Comparison of ENCODE assay signal across 10 mouse cellular contexts in genomic region chr11:76810706-76811495, GRCm38 (mm10). TPM values are rescaled to one million over a fixed set of nuclear protein-coding genes. Genes with fewer than 3 reads are reported as not detected.
DNase-seq lines count a peak whose midpoint lies in the region; ATAC-seq and TF ChIP-seq lines count a peak whose summit lies in the region.
"Had no signal": no experiment of that assay in that cellular context is flagged by ENCODE, and none has a peak within 500 bp of the region (broad histone marks: within the 10 kb centered on the region; RNA-seq: fewer than 3 reads in every experiment).

No protein-coding gene starts in this region.

- peak; percentile 73 for TF ChIP-seq CTCF in heart, adult 2 months (IDR thresholded peaks at IDR 0.05)
- TF ChIP-seq CTCF in midbrain, postnatal 0 days (IDR thresholded peaks at IDR 0.05), result peak; percentile 52

- H3K4me2 ChIP-seq in midbrain, postnatal 0 days (ENCODE audit: low read depth, low read length, poor library complexity, severe bottlenecking), result no peak overlapping the region
- no peak overlapping the region for H3K4me2 ChIP-seq in midbrain, embryonic 15.5 days
- H3K4me2 ChIP-seq: liver, embryonic 13.5 days had no signal

- peak in 1 of 2 experiments; percentile 36 for DNase-seq in heart, adult 2 months
- DNase-seq in heart, adult 8-10 months (ENCODE audit: low spot score), result no peak
- peak; percentile 8 for DNase-seq in midbrain, postnatal 0 days (ENCODE audit: low spot score)
- DNase-seq in brain, adult 2 months (ENCODE audit: low read depth, low spot score), result peak; percentile 60
- DNase-seq in lung, postnatal 25 days (ENCODE audit: low spot score), result peak; percentile 15
- no peak for DNase-seq in cerebellum, adult 8-10 months
- no peak for DNase-seq in ovary, postnatal 14 days (ENCODE audit: low spot score)
- DNase-seq: liver, embryonic 13.5 days had no signal

- intact Hi-C loops in heart, adult 2 months (cut with DNase I), result loop anchor here (1.0 kb wide), 1 partner anchor 83 kb away; no protein-coding TSS in a partner anchor

- H3K9me3 ChIP-seq in midbrain, postnatal 0 days (ENCODE audit: low read length), result no peaks in the 10 kb centered on the region
- H3K9me3 ChIP-seq in midbrain, embryonic 15.5 days, result no peaks in the 10 kb centered on the region
- H3K9me3 ChIP-seq: G1E; liver, embryonic 13.5 days had no signal

- no peak for TF ChIP-seq EP300 in heart, adult 2 months (IDR thresholded peaks at IDR 0.05; ENCODE audit: insufficient read depth, low read depth, low read length)

- TF ChIP-seq POLR2A in heart, adult 2 months (IDR thresholded peaks at IDR 0.05; ENCODE audit: insufficient read depth, low read depth, low read length), result no peak

- H3K4me1 ChIP-seq in heart, adult 2 months (ENCODE audit: control insufficient read depth, insufficient read depth, low read length), result peaks cover 3% of the 10 kb centered on the region
- H3K4me1 ChIP-seq in midbrain, postnatal 0 days (ENCODE audit: insufficient read depth, low read length), result no peaks in the 10 kb centered on the region
- no peaks in the 10 kb centered on the region for H3K4me1 ChIP-seq in midbrain, embryonic 15.5 days
- H3K4me1 ChIP-seq: liver, embryonic 13.5 days had no signal

- no peaks in the 10 kb centered on the region for H3K27me3 ChIP-seq in heart, adult 2 months (ENCODE audit: control insufficient read depth, insufficient read depth, low read length)
- no peaks in the 10 kb centered on the region for H3K27me3 ChIP-seq in midbrain, postnatal 0 days (ENCODE audit: insufficient read depth, low read length)
- H3K27me3 ChIP-seq in midbrain, embryonic 15.5 days (replicated peaks), result no peaks in the 10 kb centered on the region
- H3K27me3 ChIP-seq: liver, embryonic 13.5 days had no signal

- peaks cover 5% of the 10 kb centered on the region for H3K36me3 ChIP-seq in heart, adult 2 months (ENCODE audit: control insufficient read depth, insufficient read depth, low read length)
- peaks cover 28% of the 10 kb centered on the region for H3K36me3 ChIP-seq in midbrain, postnatal 0 days (ENCODE audit: insufficient read depth, low read length)
- H3K36me3 ChIP-seq in midbrain, embryonic 15.5 days (replicated peaks), result peaks cover 7% of the 10 kb centered on the region

- H3K79me2 ChIP-seq in heart, adult 2 months (replicated peaks; ENCODE audit: control insufficient read depth, insufficient read depth, low read length), result no peaks in the 10 kb centered on the region

- no peak for ATAC-seq in midbrain, postnatal 0 days (ENCODE audit: low FRiP score)
- no peak for ATAC-seq in midbrain, embryonic 15.5 days (replicated peaks)

- H3K27ac ChIP-seq in heart, adult 2 months, result no peak overlapping the region
- no peak overlapping the region for H3K27ac ChIP-seq in midbrain, postnatal 0 days (ENCODE audit: low read depth, low read length)
- no peak overlapping the region for H3K27ac ChIP-seq in midbrain, embryonic 15.5 days
- H3K27ac ChIP-seq: liver, embryonic 13.5 days had no signal

- H3K4me3 ChIP-seq in heart, adult 2 months, result no peak overlapping the region
- no peak overlapping the region for H3K4me3 ChIP-seq in midbrain, postnatal 0 days (ENCODE audit: low read depth, low read length)
- no peak overlapping the region for H3K4me3 ChIP-seq in midbrain, embryonic 15.5 days
- H3K4me3 ChIP-seq: liver, embryonic 13.5 days had no signal

- no peak overlapping the region for H3K9ac ChIP-seq in heart, adult 2 months (ENCODE audit: low read depth, low read length)
- H3K9ac ChIP-seq in midbrain, postnatal 0 days (replicated peaks; ENCODE audit: low read length, poor library complexity, severe bottlenecking), result no peak overlapping the region
- H3K9ac ChIP-seq in midbrain, embryonic 15.5 days, result no peak overlapping the region
- H3K9ac ChIP-seq: liver, embryonic 13.5 days had no signal

- WGBS in heart, adult 2 months, result 69% methylated on average over 9 of the region's 9 CpGs
- 88% methylated on average over 9 of the region's 9 CpGs for WGBS in midbrain, postnatal 0 days
- 90% methylated on average over 9 of the region's 9 CpGs for WGBS in midbrain, embryonic 15.5 days

RNA-seq across cellular contexts. Expression of gene Cpd, which starts 35.9 kb away (rescaled TPM):
- total RNA-seq in heart, adult 2 months (2021), result 10 to 100 TPM; 34.8 to 39.7 TPM
- 16.8 and 34.5 TPM in 2 replicates for polyA plus RNA-seq in heart, adult 2 months (2012; rRNA removed)
- 10 to 100 TPM; 32.8 to 38.8 (median 37.0) TPM for total RNA-seq in heart, adult 8-10 months (2022)
- total RNA-seq in midbrain, postnatal 0 days (2014; rRNA removed), result 35.8 and 39.0 TPM in 2 replicates
- polyA plus RNA-seq in midbrain, postnatal 0 days (2015; fragmentation: Nextera tagmentation; extraction: Ambion mirVana), result 4.2 and 5.3 TPM in 2 replicates
- polyA plus RNA-seq in midbrain, embryonic 15.5 days (2015; fragmentation: Nextera tagmentation; extraction: Ambion mirVana), result 5.3 and 5.4 TPM in 2 replicates

RNA-seq across cellular contexts. Expression of gene Gosr1, which starts 47.5 kb away (rescaled TPM):
- 10 to 100 TPM; 24.1 to 26.0 TPM for total RNA-seq in heart, adult 2 months (2021)
- 11.1 and 19.6 TPM in 2 replicates for polyA plus RNA-seq in heart, adult 2 months (2012; rRNA removed)
- 10 to 100 TPM; 23.6 to 32.6 (median 27.9) TPM for total RNA-seq in heart, adult 8-10 months (2022)
- total RNA-seq in midbrain, postnatal 0 days (2014; rRNA removed), result 30.3 and 30.5 TPM in 2 replicates
- 23.4 and 26.2 TPM in 2 replicates for polyA plus RNA-seq in midbrain, postnatal 0 days (2015; fragmentation: Nextera tagmentation; extraction: Ambion mirVana)
- polyA plus RNA-seq in midbrain, embryonic 15.5 days (2015; fragmentation: Nextera tagmentation; extraction: Ambion mirVana), result 24.5 and 25.4 TPM in 2 replicates

Comparison
In these comparisons a context has a peak if more than half of its experiments do, and no peak if none do; other contexts are left out.
1. DNase-seq: peak in midbrain, postnatal 0 days (single experiment), brain, adult 2 months (single experiment) and lung, postnatal 25 days (single experiment); none in heart, adult 8-10 months (single experiment), cerebellum, adult 8-10 months (single experiment) and ovary, postnatal 14 days (single experiment).